Mouse (Mus musculus): Measurements from ENCODE around the gene Abat. TPM values are rescaled to one million over a fixed set of nuclear protein-coding genes. Genes with fewer than 3 reads are reported as not detected.
A peak's percentile ranks its signal among the peaks of the same experiment; 100 is the strongest.

Abat gene
- polyA plus RNA-seq, 1 experiment from 2014 or later, result 111 TPM

DNA sequence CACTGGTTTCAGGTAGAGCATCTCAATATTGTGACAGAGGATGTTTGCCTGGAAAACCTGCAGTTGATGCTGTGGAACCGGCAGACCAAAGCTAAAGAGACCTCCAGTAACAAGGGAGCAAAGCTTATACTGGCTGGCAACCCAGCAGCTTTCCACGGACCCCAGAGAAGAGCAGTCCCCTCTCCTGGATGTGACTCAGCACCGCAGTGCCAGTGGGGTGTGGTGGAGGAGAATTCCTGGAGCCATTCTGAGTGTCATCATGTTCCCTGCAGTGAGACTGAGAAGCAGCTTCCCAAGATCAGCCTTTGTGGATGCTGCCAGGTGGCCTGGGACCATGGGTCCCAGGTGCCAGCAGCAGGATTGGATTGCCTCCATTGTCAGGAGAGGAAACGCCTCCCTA lies 99.8 kb downstream of the Abat start:
- H3K27ac ChIP-seq (replicated peaks), result no peak overlapping the region
- 80% methylated on average over 4 of the region's 4 CpGs for WGBS
- no peak overlapping the region for H3K9ac ChIP-seq (replicated peaks)
- peaks cover 73% of the 10 kb centered on the region for H3K36me3 ChIP-seq
- H3K4me2 ChIP-seq, result no peak overlapping the region
- no peak for ATAC-seq (ENCODE audit: low FRiP score)
- no peaks in the 10 kb centered on the region for H3K4me1 ChIP-seq
- H3K4me3 ChIP-seq (replicated peaks), result no peak overlapping the region
- no peaks in the 10 kb centered on the region for H3K9me3 ChIP-seq (replicated peaks)
- H3K27me3 ChIP-seq (replicated peaks), result no peaks in the 10 kb centered on the region

DNA sequence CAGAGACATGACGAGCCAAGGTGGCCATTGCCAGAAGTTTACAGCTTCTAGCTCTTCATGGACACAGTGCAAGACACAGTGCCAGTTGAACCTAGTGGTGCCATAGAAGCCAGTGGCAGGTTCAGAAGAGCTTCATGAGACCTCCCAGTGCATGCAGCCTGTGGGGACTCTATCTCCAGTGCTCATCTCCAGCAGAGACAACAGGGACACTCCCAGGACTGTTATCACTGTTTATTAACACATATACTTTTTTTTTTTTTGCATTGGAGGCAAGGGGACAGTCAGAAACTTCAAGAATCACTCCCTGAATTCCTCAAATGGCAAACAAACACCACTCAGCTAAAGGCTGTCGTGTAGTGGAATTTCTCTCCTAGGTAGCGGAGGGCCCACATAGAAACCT lies 100.2 kb downstream of the Abat start:
- Histone ChIP-seq H3K4me1 (no peaks in the 10 kb centered on the region), H3K4me2 (no peak overlapping the region), H3K9ac (replicated peaks) (no peak overlapping the region), H3K9me3 (replicated peaks) (no peaks in the 10 kb centered on the region), H3K27ac (replicated peaks) (no peak overlapping the region), H3K27me3 (replicated peaks) (no peaks in the 10 kb centered on the region), H3K4me3 (replicated peaks) (no peak overlapping the region), H3K36me3 (peaks cover 74% of the 10 kb centered on the region)
- WGBS, result 82% methylated on average over 3 of the region's 3 CpGs
- ATAC-seq (ENCODE audit: low FRiP score), result no peak

DNA sequence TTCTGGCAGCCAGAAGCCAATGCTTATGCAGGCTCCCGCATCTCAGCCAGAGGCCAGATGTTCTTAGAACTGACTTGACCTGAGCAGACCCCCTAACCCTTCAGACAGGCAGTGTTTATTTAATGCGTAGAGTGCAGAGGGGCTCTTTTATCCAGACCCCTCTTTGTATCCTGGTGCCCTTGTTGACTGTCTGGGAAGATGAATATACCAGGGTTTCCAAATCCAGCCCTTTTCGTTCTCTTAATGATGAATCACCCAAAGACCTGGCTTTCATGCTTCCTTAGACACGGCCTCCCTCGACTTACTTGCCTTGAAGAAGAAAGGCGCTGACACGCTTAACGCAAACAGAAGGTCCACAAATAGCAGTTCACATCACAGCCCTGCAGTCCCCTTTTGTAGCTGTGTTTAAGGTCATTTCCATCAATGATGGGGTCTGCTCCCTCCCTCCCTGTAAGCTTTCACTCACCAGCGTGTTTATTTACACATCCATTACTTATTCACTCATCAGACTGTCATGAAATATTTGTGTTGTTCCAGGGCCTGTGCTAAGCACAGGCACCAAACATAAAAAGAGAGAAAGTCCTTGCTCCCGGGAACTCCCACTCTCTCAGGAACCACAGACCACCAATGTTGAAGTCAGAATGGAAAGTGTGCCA lies 106.6 kb downstream of the Abat start:
- 15% methylated on average over 10 of the region's 10 CpGs for WGBS
- H3K36me3 ChIP-seq, result peaks cover 50% of the 10 kb centered on the region

DNA sequence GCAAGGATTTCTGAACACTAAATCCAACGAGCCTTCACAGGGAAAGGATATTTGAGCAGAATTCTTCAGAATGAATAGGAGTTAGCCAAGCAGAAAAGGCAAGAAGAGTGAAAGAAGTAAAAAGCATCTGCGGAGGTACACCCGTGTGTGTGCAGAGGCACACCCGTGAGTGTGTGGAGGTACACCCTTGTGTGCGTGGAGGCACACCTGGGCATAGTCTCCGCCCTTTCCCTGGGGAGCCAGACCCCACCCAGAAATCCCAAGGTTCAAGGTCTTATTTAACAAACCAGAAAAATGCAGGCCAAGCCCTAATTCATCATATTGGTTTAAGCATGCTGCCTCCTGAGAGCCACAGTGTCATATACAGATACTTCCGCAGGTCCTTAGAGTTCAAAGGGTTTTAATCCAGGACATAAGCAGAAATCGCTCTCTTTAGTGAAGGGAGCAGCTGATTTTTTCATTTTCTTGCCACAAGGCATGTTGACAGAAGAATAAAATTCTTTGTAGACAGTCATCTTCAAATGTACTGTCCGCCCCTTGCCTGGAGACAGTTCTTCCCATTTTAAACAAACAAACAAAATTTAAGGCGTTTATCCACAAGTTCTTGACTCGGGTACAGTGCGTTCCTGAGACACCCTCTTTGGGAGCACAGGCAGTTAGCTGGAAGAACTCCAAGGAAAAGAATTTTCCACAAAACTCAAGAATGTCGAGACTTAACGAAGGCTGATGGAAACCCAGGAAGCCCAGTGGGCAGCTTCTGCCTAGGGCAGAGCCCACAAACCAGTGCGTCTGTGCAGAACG lies 107.3 kb downstream of the Abat start:
- H3K27ac ChIP-seq (replicated peaks), result no peak overlapping the region
- WGBS, result 79% methylated on average over 16 of the region's 16 CpGs
- H3K27me3 ChIP-seq (replicated peaks), result no peaks in the 10 kb centered on the region
- no peaks in the 10 kb centered on the region for H3K9me3 ChIP-seq (replicated peaks)
- H3K9ac ChIP-seq (replicated peaks), result no peak overlapping the region
- ATAC-seq (ENCODE audit: low FRiP score), result no peak
- no peak overlapping the region for H3K4me3 ChIP-seq (replicated peaks)
- no peak overlapping the region for H3K4me2 ChIP-seq
- H3K36me3 ChIP-seq, result peaks cover 50% of the 10 kb centered on the region
- H3K4me1 ChIP-seq, result no peaks in the 10 kb centered on the region

More for the DNA sequence above, 106.6 kb downstream of the Abat start:
- ATAC-seq (ENCODE audit: low FRiP score), result no peak
- Histone ChIP-seq H3K9me3 (replicated peaks) (no peaks in the 10 kb centered on the region), H3K4me1 (no peaks in the 10 kb centered on the region), H3K4me2 (no peak overlapping the region), H3K4me3 (replicated peaks) (no peak overlapping the region), H3K9ac (replicated peaks) (no peak overlapping the region), H3K27ac (replicated peaks) (no peak overlapping the region), H3K27me3 (replicated peaks) (no peaks in the 10 kb centered on the region)

DNA sequence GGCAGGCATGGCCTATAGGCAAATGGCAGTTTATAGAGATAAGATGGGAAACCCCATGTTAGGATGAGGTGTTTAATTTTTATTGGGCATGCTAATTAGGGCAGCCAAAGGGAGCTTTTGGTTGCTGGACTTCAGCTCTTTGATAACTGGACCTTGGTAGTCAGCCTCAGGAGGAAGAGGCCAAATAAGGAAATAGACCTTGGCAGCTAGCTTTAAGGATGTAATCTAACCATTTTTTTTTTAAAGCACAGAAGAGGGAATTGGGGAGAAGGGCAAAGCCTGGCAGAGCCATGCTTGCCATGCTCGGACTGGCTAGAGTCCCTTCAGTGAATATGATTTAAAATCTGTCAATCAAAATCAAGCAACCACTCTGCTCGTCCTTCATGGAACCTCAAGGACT lies 117.2 kb downstream of the Abat start:
- H3K4me1 ChIP-seq, result peaks cover 7% of the 10 kb centered on the region
- peaks cover 13% of the 10 kb centered on the region; the same call in 1 of the 2 replicates for H3K36me3 ChIP-seq
- H3K27me3 ChIP-seq (replicated peaks), result no peaks in the 10 kb centered on the region
- H3K27ac ChIP-seq (replicated peaks), result no peak overlapping the region
- 88% methylated on average over 2 of the region's 2 CpGs for WGBS
- no peak overlapping the region for H3K9ac ChIP-seq (replicated peaks)
- H3K4me2 ChIP-seq, result no peak overlapping the region
- no peak overlapping the region for H3K4me3 ChIP-seq (replicated peaks)
- no peak for ATAC-seq (ENCODE audit: low FRiP score)
- H3K9me3 ChIP-seq (replicated peaks), result no peaks in the 10 kb centered on the region

DNA sequence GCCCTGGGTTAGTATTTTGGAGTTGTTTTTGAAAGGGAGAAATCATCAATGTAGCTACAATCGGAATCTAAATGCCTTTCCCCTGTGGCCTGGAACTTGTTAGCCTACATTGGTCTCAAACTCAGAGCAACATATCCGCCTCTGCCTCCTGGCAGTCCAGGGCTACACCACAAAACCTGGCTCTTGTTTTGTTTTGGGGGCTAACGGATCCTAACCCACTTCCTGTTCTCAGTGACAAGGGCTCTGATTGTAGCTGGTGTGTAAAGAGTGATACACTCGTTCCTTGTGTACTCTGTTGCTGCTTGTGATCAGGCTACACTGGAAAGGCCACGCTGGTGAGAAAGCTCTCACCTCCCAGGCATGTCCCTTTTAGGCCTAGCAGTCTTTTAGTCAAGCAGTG lies 118.2 kb downstream of the Abat start:
- Histone ChIP-seq H3K4me2 (no peak overlapping the region), H3K27ac (replicated peaks) (no peak overlapping the region), H3K4me3 (replicated peaks) (no peak overlapping the region), H3K9me3 (replicated peaks) (no peaks in the 10 kb centered on the region), H3K36me3 (peaks cover 16% of the 10 kb centered on the region; the same call in 1 of the 2 replicates), H3K9ac (replicated peaks) (no peak overlapping the region), H3K27me3 (replicated peaks) (no peaks in the 10 kb centered on the region), H3K4me1 (peaks cover 17% of the 10 kb centered on the region)
- WGBS, result 90% methylated on average over 5 of the region's 5 CpGs
- no peak for ATAC-seq (ENCODE audit: low FRiP score)

DNA sequence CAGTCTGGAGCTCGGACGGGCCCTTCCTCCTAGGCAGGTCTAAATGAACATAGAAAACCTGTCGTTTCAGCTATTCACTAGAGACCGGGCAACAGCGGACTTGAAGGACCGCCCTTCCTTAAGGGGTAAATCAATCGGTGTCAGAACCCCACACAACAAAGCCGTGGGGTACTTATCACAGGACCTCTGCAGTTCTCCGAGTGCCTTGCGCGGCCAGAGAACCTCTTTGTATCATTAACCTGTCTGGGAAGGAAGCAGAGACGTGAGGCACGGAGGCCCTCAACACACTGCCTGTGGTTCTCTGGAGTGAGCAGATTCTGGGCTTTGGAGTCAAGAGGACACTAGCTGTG lies 123.6 kb downstream of the Abat start:
- no peaks in the 10 kb centered on the region for H3K27me3 ChIP-seq (replicated peaks)
- peaks cover 16% of the 10 kb centered on the region; the same call in 1 of the 2 replicates for H3K36me3 ChIP-seq
- no peaks in the 10 kb centered on the region for H3K9me3 ChIP-seq (replicated peaks)
- ATAC-seq (ENCODE audit: low FRiP score), result peak; percentile 2; the same call in 1 of the 2 replicates
- WGBS, result under 1% methylated on average over 13 of the region's 13 CpGs
- H3K4me1 ChIP-seq, result peaks cover 36% of the 10 kb centered on the region
- H3K27ac ChIP-seq (replicated peaks), result peak overlapping the region; percentile 85
- H3K9ac ChIP-seq (replicated peaks), result peak overlapping the region; percentile 78
- peak overlapping the region; percentile 68 for H3K4me3 ChIP-seq (replicated peaks)
- H3K4me2 ChIP-seq, result peak overlapping the region; percentile 96

DNA sequence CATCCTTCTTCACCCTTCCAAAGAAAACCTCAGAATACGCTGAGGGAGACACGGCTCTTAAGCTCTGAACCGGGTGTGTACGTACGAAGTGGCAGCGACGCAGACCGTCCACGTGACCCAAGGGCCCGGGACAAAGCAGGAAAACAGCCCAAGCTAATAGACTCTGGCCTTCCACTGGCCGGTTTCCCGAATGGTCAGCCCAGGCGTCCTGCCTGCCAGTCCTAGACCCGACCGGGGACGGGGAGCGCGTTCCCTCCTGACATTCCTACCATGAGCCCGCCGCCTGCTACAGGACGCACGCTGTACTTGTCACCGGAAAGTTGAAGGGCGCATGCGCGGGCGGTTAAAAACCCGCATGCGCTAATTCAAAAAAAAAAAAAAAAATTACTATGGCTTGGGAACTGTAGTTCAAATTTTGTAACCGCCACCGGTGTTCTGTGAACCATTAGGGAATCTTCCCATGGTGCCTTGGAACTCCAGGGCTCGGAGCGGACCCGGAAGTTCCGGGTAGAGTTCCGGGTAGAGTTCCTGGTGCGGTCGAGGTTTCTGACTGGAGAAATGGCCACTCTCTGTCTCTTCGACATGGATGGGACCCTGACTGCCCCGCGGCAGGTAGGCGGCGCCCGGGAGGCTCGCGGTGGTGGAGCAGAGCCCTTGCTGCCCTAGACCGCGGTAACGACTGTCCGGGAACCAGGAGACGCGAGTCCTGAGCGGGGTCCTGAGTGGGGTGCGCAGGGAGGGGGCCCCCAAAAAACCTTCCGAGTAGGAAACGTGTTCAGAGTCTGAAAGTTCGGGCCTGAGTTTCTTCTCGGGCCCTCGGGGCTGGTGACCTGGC lies 124.2 kb downstream of the Abat start, which contains the start of the genes Pmm2 and Tmem186:
Gene Pmm2 (plus strand): TSS at position 458 of the 835 bp plus-strand sequence.
Gene Tmem186 (minus strand): TSS at position 496 of the 835 bp plus-strand sequence.
- no peaks in the 10 kb centered on the region for H3K9me3 ChIP-seq (replicated peaks)
- H3K9ac ChIP-seq (replicated peaks), result peak within 1 kb of the TSS; percentile 78
- H3K4me3 ChIP-seq (replicated peaks), result peak within 1 kb of the TSS; percentile 68
- H3K36me3 ChIP-seq, result peaks cover 14% of the 10 kb centered on the region; the same call in 1 of the 2 replicates
- ATAC-seq (ENCODE audit: low FRiP score), result peak; percentile 95
- peaks cover 36% of the 10 kb centered on the region for H3K4me1 ChIP-seq
- WGBS, result under 1% methylated on average over 59 of the region's 59 CpGs
- no peaks in the 10 kb centered on the region for H3K27me3 ChIP-seq (replicated peaks)
- H3K27ac ChIP-seq (replicated peaks), result peak within 1 kb of the TSS; percentile 85
- H3K4me2 ChIP-seq, result peak within 1 kb of the TSS; percentile 96

DNA sequence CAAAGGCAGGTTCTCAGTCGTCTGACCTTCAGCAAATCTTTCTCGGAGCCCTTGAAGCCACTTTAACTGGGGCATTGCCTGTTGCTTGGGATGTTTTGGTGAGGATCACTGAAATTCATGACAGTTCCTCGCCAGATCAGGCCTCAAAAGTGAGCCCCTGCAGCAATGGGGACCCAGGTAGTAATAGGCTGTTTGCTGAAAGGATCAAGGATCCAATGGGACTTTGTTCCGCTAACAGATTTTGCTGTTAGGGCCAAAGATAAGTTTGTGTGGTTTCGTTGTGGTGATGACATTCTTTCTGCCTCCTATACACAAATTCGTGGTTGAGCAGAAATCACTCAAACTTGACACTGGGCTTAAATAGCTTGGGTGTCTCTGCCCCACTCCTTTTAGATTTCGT lies 124.9 kb downstream of the Abat start:
- peak overlapping the region; percentile 78 for H3K9ac ChIP-seq (replicated peaks)
- peaks cover 36% of the 10 kb centered on the region for H3K4me1 ChIP-seq
- H3K27ac ChIP-seq (replicated peaks), result peak overlapping the region; percentile 85
- H3K4me3 ChIP-seq (replicated peaks), result peak overlapping the region; percentile 68
- WGBS, result 51% methylated on average over 7 of the region's 7 CpGs
- no peaks in the 10 kb centered on the region for H3K27me3 ChIP-seq (replicated peaks)
- no peak for ATAC-seq (ENCODE audit: low FRiP score)
- peak overlapping the region; percentile 96 for H3K4me2 ChIP-seq
- peaks cover 15% of the 10 kb centered on the region for H3K36me3 ChIP-seq
- H3K9me3 ChIP-seq (replicated peaks), result no peaks in the 10 kb centered on the region

DNA sequence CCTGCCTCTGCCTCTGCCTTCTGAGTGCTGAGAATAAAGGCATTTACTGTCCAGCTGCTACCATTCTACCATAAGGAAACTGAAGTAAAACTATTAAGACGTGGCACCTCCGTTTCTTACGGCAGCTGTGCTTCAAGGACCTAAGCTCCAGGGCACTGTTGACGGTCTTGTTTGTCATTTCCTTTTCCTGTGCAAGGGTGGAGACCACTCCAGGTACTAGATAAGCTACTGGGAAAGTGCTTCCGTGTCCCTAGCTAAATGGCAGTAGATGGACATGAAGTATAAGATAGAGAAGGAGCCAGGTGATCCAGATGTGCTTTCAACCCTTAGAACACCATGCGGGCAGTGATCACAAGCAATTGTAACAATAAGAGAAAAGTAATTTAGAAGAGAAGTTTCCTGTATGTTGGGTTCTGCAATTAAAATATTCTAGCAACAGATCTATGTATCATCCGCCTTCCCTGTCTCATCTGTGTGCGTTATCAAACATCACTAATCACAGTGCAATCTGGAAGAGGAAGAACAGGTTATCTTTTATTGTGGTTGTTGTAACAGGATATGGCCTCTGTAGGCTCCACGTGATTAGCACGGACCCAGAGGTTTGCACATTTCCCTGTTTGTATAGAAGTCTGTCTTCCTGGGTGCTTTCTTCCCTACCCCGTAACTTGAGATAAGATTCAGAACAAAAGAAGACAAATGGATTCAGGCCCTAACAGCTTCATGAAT lies 126.4 kb downstream of the Abat start:
- Histone ChIP-seq H3K27me3 (replicated peaks) (no peaks in the 10 kb centered on the region), H3K9ac (replicated peaks) (no peak overlapping the region), H3K4me1 (peaks cover 36% of the 10 kb centered on the region), H3K27ac (replicated peaks) (no peak overlapping the region), H3K4me2 (no peak overlapping the region), H3K4me3 (replicated peaks) (no peak overlapping the region), H3K36me3 (peaks cover 30% of the 10 kb centered on the region), H3K9me3 (replicated peaks) (no peaks in the 10 kb centered on the region)
- WGBS, result 90% methylated on average over 11 of the region's 11 CpGs
- no peak for ATAC-seq (ENCODE audit: low FRiP score)

DNA sequence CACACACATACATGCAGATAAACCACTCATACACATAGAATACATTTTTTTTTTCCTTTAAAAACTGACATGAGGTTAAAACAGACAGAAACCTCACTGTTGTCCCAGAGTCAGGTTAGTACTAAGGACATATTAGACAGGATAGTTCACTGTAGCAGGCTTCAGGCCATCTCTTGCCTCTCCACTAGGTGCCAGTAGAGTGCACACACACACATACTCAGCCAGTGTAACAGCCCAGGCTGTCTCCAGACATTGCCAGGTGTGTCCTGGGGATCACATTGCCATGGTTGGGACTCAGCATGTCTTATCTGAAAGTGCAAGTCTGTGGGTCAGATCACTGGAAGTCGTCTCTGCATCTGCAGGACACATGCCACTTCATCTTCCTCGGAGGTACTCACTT lies 130.6 kb downstream of the Abat start:
- no peak overlapping the region for H3K27ac ChIP-seq (replicated peaks)
- H3K4me3 ChIP-seq (replicated peaks), result no peak overlapping the region
- peaks cover 5% of the 10 kb centered on the region; the same call in 1 of the 2 replicates for H3K4me1 ChIP-seq
- H3K9me3 ChIP-seq (replicated peaks), result no peaks in the 10 kb centered on the region
- no peak for ATAC-seq (ENCODE audit: low FRiP score)
- peaks cover 61% of the 10 kb centered on the region for H3K36me3 ChIP-seq
- 84% methylated on average over 2 of the region's 2 CpGs for WGBS
- H3K27me3 ChIP-seq (replicated peaks), result no peaks in the 10 kb centered on the region
- H3K9ac ChIP-seq (replicated peaks), result no peak overlapping the region
- H3K4me2 ChIP-seq, result no peak overlapping the region

Measured in neural tube, embryonic 15.5 days (tissue).